Mouse (Mus musculus): ENCODE data around the gene Nxf1.

The Nxf1 gene

DNA sequence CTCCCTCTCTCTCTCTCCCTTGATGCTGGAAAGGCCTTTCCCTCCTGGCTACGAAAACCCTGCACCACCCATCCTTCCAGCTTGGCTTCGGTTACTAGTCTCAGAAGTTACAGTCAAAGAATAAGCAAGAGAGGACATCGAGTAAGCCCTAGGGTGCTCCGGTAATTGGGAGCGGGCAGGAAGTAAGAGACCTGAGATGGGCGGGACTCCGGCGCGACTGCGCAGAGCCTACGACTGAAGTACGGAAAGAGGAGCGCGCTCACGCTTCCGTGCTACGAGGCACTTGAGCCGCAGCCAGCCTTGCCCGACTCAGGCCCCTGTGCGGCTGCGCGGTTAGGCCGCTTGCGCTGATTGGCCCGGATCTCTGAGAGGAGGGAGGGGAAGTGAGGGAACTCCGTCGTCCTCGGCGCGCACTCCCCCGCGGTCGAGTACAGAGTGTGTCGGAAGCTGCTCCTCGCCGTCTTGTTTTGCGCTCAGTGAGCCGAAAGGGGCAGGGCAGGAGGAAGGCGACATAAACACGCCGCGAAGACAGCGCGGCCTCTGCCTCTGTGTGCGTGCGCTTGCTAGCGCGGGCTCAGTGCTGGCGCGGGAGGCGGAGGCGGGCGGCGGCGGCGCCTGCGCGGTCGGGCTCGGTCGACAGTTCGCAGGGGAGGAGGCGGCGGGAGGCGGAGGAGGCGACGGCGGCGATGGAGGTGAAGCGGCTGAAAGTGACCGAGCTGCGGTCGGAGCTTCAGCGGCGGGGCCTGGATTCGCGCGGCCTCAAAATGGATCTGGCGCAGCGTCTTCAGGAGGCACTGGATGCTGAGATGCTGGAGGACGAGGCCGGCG, 62.9 kb downstream of the Nxf1 start, which contains the start of gene Hnrnpul2:
Gene Hnrnpul2, plus strand, starts transcription at position 415 of the 828 bp plus-strand sequence.
- DNase-seq (ENCODE audit: low spot score): peak; percentile 98
